Mouse (Mus musculus) liver, embryonic 15.5 days (tissue): ENCODE measurements around the gene Ube2k. TPM values are rescaled to one million over a fixed set of nuclear protein-coding genes. Genes with fewer than 3 reads are reported as not detected.

ENCODE experiments used
- ATAC-seq: fragments of 200-750 bp; cut with Nextera tagmentation; 2 replicates; pipeline ENCODE4 v1.8.0; 2017; ENCODE audit warnings: moderate number of reproducible peaks, mild to moderate bottlenecking, moderate library complexity; ENCODE audit not compliant: insufficient read depth
- H3K27ac ChIP-seq: fragments of 300-500 bp; sonication (generic); replicated peaks from 2 replicates; pipeline ENCODE4 v1.5.1; 2015; ENCODE audit warnings: mild to moderate bottlenecking, inconsistent platforms
- H3K27me3 ChIP-seq: fragments of 300-500 bp; sonication (generic); 2 replicates; pipeline ENCODE4 v1.6.1; 2015; ENCODE audit warnings: mild to moderate bottlenecking, inconsistent platforms
- H3K36me3 ChIP-seq: fragments of 300-500 bp; sonication (generic); replicated peaks from 2 replicates; pipeline ENCODE4 v1.6.1; 2015; ENCODE audit warnings: moderate library complexity, mild to moderate bottlenecking, inconsistent platforms
- H3K4me1 ChIP-seq: fragments of 300-500 bp; sonication (generic); replicated peaks from 2 replicates; pipeline ENCODE4 v1.6.1; 2015; ENCODE audit warnings: inconsistent platforms
- H3K4me2 ChIP-seq: fragments of 300-500 bp; sonication (generic); 2 replicates; pipeline ENCODE4 v1.6.1; 2015; ENCODE audit warnings: moderate library complexity, mild to moderate bottlenecking, inconsistent platforms
- H3K4me3 ChIP-seq: fragments of 300-500 bp; sonication (generic); replicated peaks from 2 replicates; pipeline ENCODE4 v1.5.1; 2015; ENCODE audit warnings: mild to moderate bottlenecking, inconsistent platforms
- H3K9ac ChIP-seq: fragments of 300-500 bp; sonication (generic); 2 replicates; pipeline ENCODE4 v1.6.1; 2015; ENCODE audit warnings: moderate library complexity, mild to moderate bottlenecking, inconsistent platforms
- H3K9me3 ChIP-seq: fragments of 300-500 bp; sonication (generic); replicated peaks from 2 replicates; pipeline ENCODE4 v1.6.1; 2016; ENCODE audit warnings: inconsistent platforms
- WGBS: fragments of 180-500 bp; shearing (Covaris S2); methylation state at CpG from one replicate; pipeline ENCODE4 v1.1.7; 2015; ENCODE audit warnings: mixed read lengths; ENCODE audit not compliant: insufficient replicate concordance; 5-methylcytosine and 5-hydroxymethylcytosine counted together
- polyA plus RNA-seq: library from polyadenylated mRNA; unstranded; fragments of >200 nt; fragmentation: Nextera tagmentation; extraction: Ambion mirVana; gene quantifications from 2 replicates; pipeline ENCODE4 v1.2.1, GENCODE M21; 2015

Gene Ube2k
- polyA plus RNA-seq, 1 experiment from 2014 or later = 81.5 TPM

- 0 out of 2 replicates have a peak, but pooled peaks cover 20% of the 10 kb centered on the region for H3K36me3 ChIP-seq
- peak overlapping the region; percentile 45 for H3K4me3 ChIP-seq
- H3K9ac ChIP-seq = no peak overlapping the region; the same call in 1 of the 2 replicates
- H3K4me1 ChIP-seq = peaks cover 36% of the 10 kb centered on the region
- no peak overlapping the region for H3K27ac ChIP-seq
- ATAC-seq = no peak
- H3K9me3 ChIP-seq = no peaks in the 10 kb centered on the region
- H3K27me3 ChIP-seq = no peaks in the 10 kb centered on the region
- peak overlapping the region; percentile 67 for H3K4me2 ChIP-seq
- WGBS = 30% methylated on average over 4 of the region's 4 CpGs
Observed at GRCm38 (mm10) chr5:65538829-65539228, 1.8 kb downstream of the Ube2k start.

DNA sequence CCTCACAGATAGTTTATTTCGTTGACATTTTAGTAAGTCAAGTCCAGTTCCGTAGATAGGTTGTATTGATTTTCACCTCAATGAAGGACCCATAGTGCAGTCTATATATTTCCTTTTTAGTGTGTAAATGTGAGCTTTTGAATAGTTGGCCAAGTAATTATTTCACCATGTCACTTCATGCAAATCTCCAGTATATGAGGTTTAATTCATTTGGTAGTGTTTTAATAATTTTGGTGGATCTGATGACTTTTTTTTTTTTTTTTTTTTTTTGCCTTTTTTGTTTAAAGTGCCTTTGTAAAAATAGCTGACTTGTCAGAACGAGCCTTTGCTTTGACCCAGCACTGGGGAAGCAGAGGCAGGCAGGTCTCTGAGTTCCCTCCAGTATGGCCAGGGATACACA, 2.8 kb downstream of the Ube2k start:
- H3K27ac ChIP-seq = no peak overlapping the region
- no peak for ATAC-seq
- H3K27me3 ChIP-seq = no peaks in the 10 kb centered on the region
- H3K4me1 ChIP-seq = peaks cover 33% of the 10 kb centered on the region
- WGBS = 76% methylated on average over 3 of the region's 3 CpGs
- H3K4me3 ChIP-seq = no peak overlapping the region
- no peaks in the 10 kb centered on the region for H3K9me3 ChIP-seq
- H3K36me3 ChIP-seq = 0 out of 2 replicates have a peak, but pooled peaks cover 20% of the 10 kb centered on the region
- peak overlapping the region; percentile 67 for H3K4me2 ChIP-seq
- H3K9ac ChIP-seq = no peak overlapping the region

DNA sequence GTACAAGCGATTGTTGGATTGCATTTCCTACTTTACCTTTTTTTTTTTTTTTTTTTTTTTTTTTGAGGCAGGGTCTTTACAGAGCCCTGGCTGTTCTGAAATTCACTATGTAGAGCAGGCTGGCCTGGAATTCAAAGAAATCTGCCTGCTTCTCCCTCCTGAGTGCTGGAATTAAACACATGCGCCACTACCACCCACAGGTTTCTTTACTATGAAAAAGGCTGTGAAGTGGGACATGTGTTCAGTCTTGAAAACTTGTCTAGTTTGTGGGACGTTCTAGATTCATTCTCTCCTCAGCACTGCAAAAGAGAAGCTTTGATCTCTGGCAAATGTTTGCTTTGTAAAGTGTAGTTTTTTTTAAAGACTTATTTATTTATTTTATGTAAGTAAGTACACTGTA, 4.9 kb downstream of the Ube2k start:
- Histone ChIP-seq H3K4me2 (no peak overlapping the region), H3K4me3 (no peak overlapping the region), H3K9me3 (no peaks in the 10 kb centered on the region), H3K27me3 (no peaks in the 10 kb centered on the region), H3K9ac (no peak overlapping the region), H3K4me1 (peaks cover 27% of the 10 kb centered on the region), H3K36me3 (0 out of 2 replicates have a peak, but pooled peaks cover 25% of the 10 kb centered on the region), H3K27ac (no peak overlapping the region)
- WGBS = 85% methylated on average over 3 of the region's 3 CpGs
- no peak for ATAC-seq

GRCm38 (mm10) chr5:65543491-65543890, 6.5 kb downstream of the Ube2k start:
- Histone ChIP-seq H3K27me3 (no peaks in the 10 kb centered on the region), H3K4me1 (peaks cover 27% of the 10 kb centered on the region), H3K4me3 (no peak overlapping the region), H3K9ac (no peak overlapping the region), H3K9me3 (no peaks in the 10 kb centered on the region), H3K4me2 (no peak overlapping the region), H3K36me3 (0 out of 2 replicates have a peak, but pooled peaks cover 28% of the 10 kb centered on the region), H3K27ac (no peak overlapping the region)
- WGBS = 74% methylated on average over 1 of the region's 1 CpGs
- ATAC-seq = no peak

- no peak for ATAC-seq
- no peak overlapping the region for H3K4me3 ChIP-seq
- 87% methylated on average over 2 of the region's 2 CpGs for WGBS
- H3K27me3 ChIP-seq = no peaks in the 10 kb centered on the region
- H3K36me3 ChIP-seq = 0 out of 2 replicates have a peak, but pooled peaks cover 34% of the 10 kb centered on the region
- H3K27ac ChIP-seq = no peak overlapping the region
- H3K9me3 ChIP-seq = no peaks in the 10 kb centered on the region
- H3K4me2 ChIP-seq = no peak overlapping the region
- peaks cover 24% of the 10 kb centered on the region for H3K4me1 ChIP-seq
- no peak overlapping the region for H3K9ac ChIP-seq
Observed at GRCm38 (mm10) chr5:65544616-65545015, 7.6 kb downstream of the Ube2k start.

DNA sequence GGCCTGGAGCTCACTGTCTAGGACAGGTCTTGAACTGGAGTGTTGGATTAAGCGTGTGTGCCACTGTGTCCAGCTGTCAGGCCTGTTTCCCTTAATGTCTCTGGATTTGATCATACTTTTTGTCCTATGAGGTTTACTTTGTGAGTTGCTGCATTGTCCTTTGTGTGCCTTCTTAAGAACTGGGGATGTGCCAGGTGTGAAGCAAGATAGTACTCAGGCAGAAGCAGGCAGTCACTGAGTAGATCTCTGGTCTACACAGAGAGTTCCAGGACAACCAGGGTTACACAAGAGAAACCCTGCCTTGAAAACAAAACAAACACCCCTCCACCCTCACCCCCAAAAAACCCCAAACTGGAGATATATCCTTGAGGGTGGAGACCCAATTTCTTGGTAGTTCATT, 12.6 kb downstream of the Ube2k start:
- ATAC-seq = no peak
- peaks cover 21% of the 10 kb centered on the region; the same call in 1 of the 2 replicates for H3K36me3 ChIP-seq
- no peak overlapping the region for H3K4me2 ChIP-seq
- 88% methylated on average over 1 of the region's 1 CpGs for WGBS
- peaks cover 16% of the 10 kb centered on the region for H3K4me1 ChIP-seq
- no peak overlapping the region for H3K4me3 ChIP-seq
- H3K9ac ChIP-seq = no peak overlapping the region
- no peaks in the 10 kb centered on the region for H3K27me3 ChIP-seq
- no peaks in the 10 kb centered on the region for H3K9me3 ChIP-seq
- no peak overlapping the region for H3K27ac ChIP-seq

- no peaks in the 10 kb centered on the region for H3K9me3 ChIP-seq
- H3K9ac ChIP-seq = no peak overlapping the region
- H3K36me3 ChIP-seq = peaks cover 6% of the 10 kb centered on the region
- no peak for ATAC-seq
- H3K27me3 ChIP-seq = no peaks in the 10 kb centered on the region
- H3K4me1 ChIP-seq = peaks cover 28% of the 10 kb centered on the region
- no peak overlapping the region for H3K4me2 ChIP-seq
- H3K27ac ChIP-seq = no peak overlapping the region
- no peak overlapping the region for H3K4me3 ChIP-seq
Observed at GRCm38 (mm10) chr5:65557109-65557508, 20.1 kb downstream of the Ube2k start.

DNA sequence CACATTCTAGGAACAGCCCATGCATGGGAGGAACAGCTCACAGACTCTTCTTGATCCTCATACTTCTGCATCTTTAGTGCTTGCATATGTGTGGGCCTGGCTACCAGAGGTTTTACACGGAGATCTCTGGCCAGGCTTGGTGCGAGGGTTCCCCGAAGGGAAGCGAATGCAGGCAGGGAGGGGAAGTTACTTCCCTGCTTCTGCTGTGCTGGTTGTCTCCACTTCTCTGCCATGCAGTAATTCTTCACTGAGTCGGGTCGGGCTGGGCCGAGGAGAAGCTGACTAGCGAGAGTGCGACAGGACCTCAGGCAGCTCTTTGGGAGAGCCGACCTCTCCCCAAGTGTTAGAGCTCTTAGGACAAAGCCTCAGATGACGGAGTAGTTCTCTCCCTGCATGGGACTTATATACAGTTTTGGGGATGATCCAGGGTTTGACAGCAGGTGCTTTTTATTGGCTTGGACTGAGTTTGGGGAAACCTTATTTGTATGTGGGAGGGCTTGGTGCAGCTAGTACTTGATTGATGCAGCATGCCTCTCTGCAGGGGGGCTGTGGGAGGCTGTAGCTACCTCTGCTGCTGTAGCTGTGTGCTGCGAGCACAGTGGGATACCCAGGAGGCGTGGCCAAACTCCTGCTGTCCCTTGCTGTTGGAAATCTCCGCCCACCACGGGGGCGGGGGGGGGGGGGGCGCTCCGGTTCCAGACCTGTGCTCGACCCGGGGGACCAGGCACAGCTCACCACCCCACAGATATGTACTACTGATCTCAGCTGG, 24.3 kb downstream of the Ube2k start:
- Histone ChIP-seq H3K27me3 (no peaks in the 10 kb centered on the region), H3K4me1 (peaks cover 25% of the 10 kb centered on the region), H3K4me3 (no peak overlapping the region), H3K4me2 (peak overlapping the region; percentile 7; the same call in 1 of the 2 replicates), H3K9me3 (no peaks in the 10 kb centered on the region), H3K9ac (no peak overlapping the region), H3K36me3 (peaks cover 6% of the 10 kb centered on the region), H3K27ac (no peak overlapping the region)
- ATAC-seq = 0 out of 2 replicates have a peak, but pooled peaks have one; percentile 25
- WGBS = 49% methylated on average over 20 of the region's 20 CpGs

DNA sequence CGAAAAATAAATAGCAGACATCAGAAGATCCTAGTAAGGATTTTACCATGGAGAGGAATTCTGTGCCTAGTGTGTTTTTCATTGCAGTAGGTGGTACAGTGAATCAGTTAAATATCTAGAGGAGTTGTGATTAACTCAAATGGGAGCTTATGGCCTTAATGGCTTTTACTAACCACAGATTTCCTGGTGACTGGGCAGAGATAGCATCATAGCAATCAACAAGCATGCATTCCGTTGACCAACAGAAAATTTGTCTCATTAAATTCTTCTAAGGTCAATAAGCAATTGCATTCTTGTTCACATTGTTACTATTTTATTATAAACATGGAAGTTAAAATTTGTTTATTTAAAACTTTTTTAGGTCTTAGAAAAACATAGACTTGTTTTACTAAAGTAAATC, 28.5 kb downstream of the Ube2k start:
- Histone ChIP-seq H3K9ac (no peak overlapping the region), H3K4me2 (no peak overlapping the region), H3K4me3 (no peak overlapping the region), H3K36me3 (peaks cover 21% of the 10 kb centered on the region), H3K27ac (no peak overlapping the region), H3K27me3 (no peaks in the 10 kb centered on the region), H3K4me1 (peaks cover 19% of the 10 kb centered on the region), H3K9me3 (no peaks in the 10 kb centered on the region)
- ATAC-seq = no peak
- 61% methylated on average over 2 of the region's 2 CpGs for WGBS

DNA sequence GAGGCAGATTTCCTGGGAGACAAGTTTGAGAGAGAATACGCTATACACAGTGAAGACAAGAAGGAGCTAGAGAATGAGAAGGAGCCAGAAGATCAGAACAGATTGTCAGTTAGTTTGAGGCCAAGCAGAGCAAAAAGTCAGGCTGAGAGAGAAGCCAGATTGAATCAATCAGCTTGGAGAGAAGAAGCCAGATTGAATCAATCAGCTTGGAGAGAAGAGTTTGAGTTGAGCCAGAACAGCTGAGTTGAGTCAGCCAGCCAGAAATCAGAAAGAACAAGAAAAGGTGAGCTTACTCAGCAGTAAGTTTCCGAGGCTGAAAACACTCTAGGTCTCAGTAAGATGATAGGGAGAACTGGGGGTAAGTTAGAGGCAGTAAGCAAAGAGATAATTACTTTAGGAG, 37.8 kb downstream of the Ube2k start:
- Histone ChIP-seq H3K4me1 (peaks cover 4% of the 10 kb centered on the region), H3K27me3 (no peaks in the 10 kb centered on the region), H3K4me3 (no peak overlapping the region), H3K9ac (no peak overlapping the region), H3K27ac (no peak overlapping the region), H3K9me3 (no peaks in the 10 kb centered on the region), H3K4me2 (no peak overlapping the region), H3K36me3 (peaks cover 34% of the 10 kb centered on the region)
- 83% methylated on average over 2 of the region's 2 CpGs for WGBS
- no peak for ATAC-seq

DNA sequence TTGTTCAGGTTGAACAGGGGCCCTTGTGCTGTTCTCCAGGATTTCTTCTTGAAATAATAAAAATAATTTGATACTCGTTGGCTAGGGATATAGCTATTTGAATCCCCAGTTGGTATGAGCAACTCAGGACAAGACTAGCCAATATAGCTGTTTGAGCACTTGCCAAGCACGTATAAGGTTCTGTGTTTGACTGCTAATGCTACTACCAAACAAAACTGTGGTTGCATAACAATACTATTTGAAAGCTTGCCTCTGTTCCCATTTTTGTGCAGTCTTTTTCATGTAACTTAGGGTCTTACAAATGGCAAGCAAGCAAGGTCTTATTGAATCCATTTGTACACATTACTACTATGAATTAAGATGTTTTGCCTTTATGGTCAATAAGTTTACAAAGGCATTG, 38.9 kb downstream of the Ube2k start:
- Histone ChIP-seq H3K27ac (no peak overlapping the region), H3K4me3 (no peak overlapping the region), H3K9me3 (no peaks in the 10 kb centered on the region), H3K4me1 (peaks cover 4% of the 10 kb centered on the region), H3K4me2 (no peak overlapping the region), H3K27me3 (no peaks in the 10 kb centered on the region), H3K36me3 (peaks cover 35% of the 10 kb centered on the region), H3K9ac (no peak overlapping the region)
- no peak for ATAC-seq
- 70% methylated on average over 2 of the region's 2 CpGs for WGBS

DNA sequence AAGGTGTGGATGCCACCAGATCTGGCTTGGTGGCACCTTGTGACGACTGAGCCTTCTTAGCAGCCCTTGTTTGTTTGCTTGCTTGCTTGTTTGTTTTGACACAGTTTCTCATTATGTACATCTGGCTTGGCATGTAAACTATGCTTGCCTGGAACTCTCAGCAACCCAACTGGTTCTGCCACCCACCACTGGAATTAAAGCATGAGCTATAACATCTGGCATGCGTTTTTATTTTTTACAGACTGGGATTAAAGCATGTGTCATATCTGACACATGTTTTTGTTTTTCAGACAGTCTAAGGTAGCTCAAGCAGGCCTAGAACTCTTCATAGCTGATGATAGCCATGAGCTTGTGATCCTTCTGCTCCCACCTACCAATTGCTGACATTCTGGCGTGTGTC, 41.5 kb downstream of the Ube2k start:
- Histone ChIP-seq H3K9me3 (no peaks in the 10 kb centered on the region), H3K9ac (no peak overlapping the region), H3K4me1 (peaks cover 4% of the 10 kb centered on the region), H3K27me3 (no peaks in the 10 kb centered on the region), H3K36me3 (peaks cover 40% of the 10 kb centered on the region), H3K4me2 (no peak overlapping the region), H3K4me3 (no peak overlapping the region), H3K27ac (no peak overlapping the region)
- 79% methylated on average over 3 of the region's 3 CpGs for WGBS
- ATAC-seq = no peak
